Mouse (Mus musculus) cerebellum, postnatal 25 days (tissue): Measurements from ENCODE around the gene Med1.
A peak's percentile ranks its signal among the peaks of the same experiment; 100 is the strongest.
"Not testable (repeated sequence)": the region's sequence is repeated elsewhere in the genome, so short reads cannot be mapped to it uniquely, and the experiment has no call there.

Source experiments
- DNase-seq, 2 experiments: peaks; one replicate each; pipeline ENCODE4 v3.0.0; 2021; ENCODE audit warnings: mixed read lengths in 2 of 2

The Med1 gene

DNA sequence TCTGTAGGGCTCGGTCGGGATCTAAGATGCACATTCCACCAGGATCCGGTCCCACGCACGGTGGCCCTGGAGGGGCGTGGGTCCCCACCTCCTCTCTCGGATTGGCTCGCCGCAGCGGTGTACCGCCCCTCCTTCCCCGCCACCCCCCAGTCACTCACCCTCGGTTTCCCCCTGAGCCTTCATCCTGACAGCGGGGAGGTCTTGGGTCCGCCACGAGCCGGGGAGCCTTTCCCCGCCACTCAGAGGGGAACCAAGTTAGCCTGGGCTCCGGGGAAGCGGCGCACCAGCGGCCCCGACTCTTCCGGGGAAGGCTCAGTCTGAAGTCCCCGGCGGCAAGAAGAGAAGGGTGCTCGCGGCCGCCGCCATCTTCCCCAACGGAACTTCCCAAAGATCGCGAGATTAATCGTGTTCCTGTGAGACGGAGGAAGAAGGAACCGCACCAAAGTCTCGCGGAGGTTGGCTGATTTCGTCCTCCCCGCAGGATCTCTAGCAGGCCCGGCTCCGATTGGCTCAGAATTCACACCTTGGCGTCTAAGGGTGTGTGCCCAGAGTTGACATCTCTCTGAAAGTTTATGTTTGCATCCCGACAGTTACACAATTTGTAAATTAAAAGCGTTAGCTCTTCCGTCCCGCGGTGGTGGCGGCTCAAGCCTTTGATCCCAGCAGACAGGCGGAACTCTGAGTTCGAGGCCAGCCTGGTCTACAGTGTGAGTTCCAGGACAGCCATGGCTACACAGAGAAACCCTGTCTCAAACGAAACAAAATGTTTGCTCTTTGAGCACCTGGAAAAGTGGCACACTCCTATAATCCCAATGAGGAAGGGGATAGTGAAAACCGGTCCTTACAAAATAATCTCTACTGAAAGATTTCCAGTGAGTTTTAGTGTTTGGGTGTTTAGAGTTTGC lies at the start of gene Med1:
Gene Med1, minus strand, starts transcription at position 393 of the 905 bp plus-strand sequence.
- DNase-seq: peak; percentile 86 to 91

DNA sequence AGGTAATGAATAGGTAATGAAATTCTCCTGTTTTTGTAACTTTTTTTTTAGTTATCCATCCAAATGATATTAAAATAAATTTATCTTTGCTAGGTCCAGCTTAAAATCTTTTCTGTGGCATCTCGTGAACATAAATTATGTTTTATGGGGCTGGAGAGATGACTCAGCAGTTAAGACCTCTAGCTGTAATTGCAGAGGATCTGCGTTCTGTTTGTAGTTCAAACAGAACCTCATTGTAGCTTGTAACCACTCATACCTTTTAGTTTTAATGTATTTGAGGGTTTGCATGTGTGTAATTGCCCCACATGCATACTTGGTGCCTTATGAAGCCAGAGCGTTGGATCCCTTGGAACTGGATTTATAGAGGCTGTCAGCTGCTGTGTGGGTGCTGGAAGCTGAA lies 45.9 kb upstream of the Med1 start:
- DNase-seq: no peak

DNA sequence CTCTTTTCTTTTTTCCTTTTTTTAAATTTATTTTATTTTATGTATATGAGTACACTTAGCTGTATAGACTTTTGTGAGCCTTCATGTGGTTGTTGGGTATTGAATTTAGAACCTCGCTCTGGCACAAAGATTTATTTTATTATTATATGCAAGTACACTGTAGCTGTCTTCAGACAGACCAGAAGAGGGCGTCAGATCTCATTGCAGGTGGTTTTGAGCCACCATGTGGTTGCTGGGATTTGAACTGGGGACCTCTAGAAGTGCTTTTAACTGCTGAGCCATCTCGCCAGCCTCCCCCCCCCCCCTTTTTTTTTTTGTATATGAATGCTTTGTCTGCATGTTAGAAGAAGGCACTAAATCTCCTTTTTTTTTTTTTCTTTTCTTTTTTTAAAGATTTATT lies 45.3 kb upstream of the Med1 start:
- no peak for DNase-seq

DNA sequence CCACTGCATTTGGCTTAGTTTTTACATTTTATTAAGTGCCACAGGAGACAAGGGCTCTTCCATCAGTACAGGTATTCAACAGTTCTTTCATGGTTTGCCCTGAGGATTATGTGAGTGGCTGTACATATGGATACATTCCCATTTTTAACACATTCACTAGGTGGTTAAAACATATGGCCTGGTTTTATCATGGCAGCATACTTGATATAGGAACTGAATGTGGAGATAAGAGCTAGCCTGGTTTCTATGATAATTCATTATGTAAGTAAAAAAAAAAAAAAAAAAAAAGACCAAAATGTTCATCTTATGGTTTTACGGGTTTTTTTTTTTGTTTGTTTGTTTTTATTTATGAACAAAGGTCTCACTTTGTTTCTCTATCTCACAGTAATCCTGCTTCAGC lies 33.3 kb upstream of the Med1 start:
- DNase-seq: no peak

DNA sequence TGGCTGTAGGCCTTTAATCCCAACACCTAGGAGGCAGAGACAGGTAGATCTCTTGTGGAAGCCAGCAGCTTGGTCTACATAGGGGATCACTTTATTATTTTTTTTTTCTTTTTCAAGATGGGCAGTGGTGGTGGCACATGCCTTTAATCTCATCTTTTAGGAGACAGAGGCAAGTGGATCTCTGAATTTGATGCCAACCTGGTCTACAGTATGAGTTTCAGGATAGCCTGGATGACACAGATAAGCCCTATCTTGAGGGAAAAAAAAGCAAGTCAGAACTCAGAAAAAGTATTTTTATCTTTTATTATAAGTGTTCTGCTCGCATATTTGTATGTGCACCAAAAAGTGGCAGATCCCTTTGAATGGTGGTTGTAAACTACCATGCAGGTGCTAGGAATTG lies 20.2 kb upstream of the Med1 start:
- DNase-seq: no peak

DNA sequence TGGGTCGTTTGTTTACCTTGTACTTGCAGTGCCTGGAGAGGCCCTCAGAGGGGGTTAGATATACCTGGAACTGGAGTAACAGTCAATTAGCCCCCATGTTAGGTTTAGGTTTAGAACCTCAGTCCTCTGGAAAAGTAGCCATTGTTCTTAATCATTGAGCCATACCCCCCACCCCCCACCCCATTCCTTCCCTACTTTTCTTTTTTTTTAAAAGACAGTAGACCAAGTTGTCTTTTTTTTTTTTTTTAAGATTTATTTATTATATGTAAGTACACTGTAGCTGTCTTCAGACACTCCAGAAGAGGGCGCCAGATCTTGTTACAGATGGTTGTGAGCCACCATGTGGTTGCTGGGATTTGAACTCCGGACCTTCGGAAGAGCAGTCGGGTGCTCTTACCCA lies 16.6 kb upstream of the Med1 start:
- not testable (repeated sequence) for DNase-seq

DNA sequence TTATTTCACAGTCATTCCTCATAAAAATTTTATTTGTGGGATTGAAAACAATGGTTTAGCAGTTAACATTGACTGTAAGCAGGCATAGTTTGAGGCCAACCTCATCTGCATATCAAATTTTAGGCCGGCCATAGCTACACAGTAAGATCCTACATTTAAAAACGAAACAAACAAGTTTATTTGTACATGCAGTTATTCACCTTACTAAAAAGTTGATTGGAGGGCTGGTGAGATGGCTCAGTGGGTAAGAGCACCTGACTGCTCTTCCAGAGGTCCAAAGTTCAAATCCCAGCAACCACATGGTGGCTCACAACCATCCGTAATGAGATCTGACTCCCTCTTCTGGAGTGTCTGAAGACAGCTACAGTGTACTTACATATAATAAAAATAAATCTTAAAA lies 13.2 kb upstream of the Med1 start:
- DNase-seq: not testable (repeated sequence)

DNA sequence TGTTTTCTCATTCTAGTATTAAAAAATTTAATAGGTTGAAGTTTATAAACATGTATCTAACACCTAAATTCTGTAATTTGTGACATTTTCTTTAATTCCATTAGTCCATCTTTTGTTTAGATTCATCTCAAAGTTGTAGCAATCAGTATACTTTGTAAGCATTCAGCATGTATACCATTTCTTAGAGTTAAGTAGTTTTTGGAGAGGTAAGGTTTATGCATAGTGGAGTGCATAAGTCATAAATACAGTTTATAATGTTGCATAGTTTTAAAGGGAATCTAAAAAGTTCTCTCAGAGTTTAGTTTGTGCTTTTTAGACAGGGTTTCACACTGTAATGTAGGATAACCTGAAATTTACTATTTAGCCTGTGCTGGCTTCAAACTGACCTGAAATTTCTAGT lies 12.4 kb upstream of the Med1 start:
- no peak for DNase-seq

DNA sequence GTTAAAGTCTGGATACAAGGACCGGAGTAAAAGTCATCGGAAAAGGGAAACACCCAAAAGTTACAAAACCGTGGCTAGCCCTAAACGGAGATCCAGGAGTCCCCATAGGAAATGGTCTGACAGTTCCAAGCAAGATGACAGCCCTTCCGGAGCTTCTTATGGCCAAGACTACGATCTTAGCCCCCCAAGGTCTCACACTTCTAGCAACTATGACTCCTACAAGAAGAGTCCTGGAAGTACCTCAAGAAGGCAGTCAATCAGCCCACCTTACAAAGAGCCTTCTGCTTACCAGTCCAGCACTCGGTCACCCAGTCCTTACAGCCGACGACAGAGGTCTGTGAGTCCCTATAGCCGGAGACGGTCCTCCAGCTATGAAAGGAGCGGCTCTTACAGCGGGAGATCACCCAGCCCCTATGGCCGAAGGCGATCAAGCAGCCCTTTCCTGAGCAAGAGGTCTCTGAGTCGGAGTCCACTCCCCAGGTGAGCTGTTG lies 10.9 kb upstream of the Med1 start:
- DNase-seq: peak; percentile 23 to 31

DNA sequence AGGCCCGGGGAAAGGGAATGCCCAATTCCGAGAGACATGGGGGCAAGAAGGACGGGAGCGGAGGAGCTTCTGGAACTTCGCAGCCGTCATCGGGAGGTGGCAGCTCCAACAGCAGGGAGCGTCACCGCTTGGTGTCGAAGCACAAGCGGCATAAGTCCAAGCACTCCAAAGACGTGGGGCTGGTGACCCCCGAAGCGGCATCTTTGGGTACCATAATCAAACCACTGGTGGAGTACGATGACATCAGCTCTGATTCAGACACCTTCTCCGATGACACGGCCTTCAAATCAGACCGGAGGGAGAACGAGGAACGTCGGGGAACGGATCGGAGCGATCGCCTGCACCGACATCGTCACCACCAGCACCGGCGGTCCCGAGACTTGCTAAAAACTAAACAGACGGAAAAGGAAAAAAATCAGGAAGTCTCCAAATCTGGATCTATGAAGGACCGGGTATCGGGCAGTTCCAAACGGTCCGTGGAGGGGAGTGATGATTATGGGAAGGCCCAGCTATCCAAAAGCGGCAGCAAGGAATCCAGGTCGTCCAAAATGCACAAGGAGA lies 10.3 kb upstream of the Med1 start:
- peak in 1 of 2 experiments; percentile 65 for DNase-seq

DNA sequence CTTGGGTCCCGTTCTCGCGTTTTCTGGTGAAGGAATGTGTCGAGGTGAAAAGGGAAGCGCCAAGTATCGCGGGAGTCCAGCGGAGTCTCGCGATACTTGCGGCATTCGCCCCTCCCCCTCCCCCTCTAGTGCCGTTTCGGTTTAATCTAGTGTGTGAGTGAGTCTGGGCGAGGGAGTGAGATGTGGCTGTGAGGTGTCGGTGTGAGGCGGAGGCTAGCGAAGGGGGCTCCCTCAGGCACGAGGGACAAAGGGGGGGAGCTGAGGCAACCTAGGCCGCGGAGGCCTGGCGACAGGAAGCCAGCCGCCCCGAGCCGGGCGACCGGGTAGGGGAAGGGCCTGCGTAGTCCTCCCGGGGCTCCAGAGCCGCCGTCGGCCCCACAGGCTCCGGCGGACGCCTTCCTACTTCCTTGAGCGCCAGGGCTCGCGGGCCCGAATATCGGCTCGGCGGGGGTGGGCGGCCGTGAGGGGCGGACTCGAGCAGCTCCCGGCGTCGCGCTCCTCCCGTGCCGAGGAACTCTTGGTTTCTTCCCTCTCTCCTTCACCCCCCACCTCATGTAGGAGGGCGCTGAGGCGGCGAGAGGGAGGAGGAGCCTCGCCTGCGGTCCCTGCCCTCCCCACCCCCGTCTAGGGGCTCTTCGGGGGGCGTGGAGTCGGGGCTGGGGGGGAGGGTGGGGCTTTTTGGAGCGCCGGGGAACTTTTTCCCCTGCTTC lies 9.7 kb upstream of the Med1 start, which contains the start of gene Cdk12:
Gene Cdk12, plus strand, starts transcription at position 419 of the 710 bp plus-strand sequence.
- peak; percentile 98 to 99 for DNase-seq

DNA sequence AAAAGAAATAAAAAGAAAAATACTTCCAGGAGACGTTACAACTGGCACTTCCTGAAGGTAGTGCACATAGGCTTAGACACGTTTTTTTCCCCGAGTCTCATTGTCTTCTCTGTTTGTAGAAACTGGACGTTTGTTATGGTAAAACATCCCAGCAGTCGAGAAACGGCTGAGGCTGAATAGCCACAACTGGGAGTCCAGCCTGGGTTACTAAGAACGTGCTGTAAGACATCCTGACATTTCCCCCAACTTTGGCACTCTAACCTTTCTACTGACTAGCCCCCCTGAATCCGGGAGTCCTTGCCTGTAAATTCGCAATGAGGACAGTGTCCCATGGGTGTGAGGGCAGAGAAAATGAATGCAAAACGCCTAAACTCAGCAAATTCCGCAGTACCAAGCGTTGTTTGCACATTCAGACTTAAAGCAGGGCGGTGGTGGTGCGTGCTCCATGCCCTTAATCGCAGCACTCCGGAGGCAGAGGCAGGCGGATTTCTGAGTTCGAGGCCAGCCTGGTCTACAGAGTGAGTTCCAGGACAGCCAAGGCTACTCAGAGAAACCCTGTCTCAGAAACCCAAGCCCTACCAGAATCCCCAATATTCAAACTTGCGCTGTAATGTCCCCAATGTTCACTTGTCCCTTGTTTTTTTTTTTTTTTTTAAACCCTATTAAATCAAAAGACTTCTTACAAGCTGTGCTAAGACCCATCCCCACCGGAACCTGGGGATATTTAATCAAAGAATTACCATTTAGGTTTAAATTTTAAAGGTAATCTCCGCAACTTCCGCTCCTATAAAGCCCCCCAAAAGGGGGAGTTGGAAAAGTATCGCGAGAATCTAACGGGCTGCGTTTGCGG lies 8.9 kb upstream of the Med1 start:
- peak; percentile 42 to 56 for DNase-seq

DNA sequence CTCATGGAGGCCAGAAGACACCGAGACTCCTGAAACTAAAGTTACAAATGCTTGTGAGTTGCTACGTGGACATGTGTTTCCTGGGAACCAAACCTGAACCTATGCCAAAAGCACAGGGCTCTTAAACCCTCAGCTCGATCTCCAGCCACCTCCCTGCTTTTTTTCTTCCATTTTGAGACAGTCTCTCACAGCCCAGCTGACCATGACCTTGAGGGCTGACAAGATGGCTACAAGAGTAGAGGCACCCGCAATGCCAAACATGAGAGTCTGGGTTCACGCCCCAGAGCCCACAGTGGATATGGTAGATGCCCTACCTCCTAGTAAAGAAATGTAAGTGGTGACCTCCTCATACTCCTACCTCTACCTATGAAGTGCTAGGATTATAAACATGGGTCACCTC lies 2.3 kb downstream of the Med1 start:
- DNase-seq: no peak

DNA sequence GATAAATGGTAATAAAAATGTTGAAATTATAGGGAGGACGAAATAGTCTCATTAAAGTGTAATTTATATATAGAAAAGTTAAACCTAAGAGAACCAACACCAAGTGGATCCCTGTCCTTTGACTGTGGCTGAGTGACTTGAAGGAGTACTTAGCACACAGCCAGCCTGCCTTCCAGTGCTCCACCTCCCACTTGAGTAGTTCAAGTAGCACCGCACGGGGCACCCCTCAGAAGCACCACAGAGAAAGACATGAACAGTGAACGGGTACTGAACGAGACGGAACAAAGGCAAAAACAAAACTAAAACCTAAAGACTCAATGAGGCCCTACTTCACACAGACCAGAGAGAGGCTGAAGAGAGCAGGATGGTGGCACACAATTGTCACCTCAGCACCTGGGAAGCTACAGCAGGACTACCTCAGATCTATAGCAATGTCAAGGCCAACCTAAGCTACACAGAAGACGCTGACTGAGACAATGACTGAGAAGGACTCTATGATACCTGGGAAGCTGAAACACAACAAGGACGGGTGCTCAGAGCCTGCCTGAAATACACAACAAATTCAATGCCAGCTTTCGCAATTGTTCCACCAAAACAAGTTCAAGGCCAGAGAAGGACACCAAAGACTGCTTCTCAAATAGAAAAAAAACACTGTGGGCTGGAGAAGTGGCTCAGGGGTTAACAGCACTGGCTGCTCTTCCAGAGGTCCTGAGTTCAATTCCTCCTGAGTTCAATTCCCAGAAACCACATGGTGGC lies 5.3 kb downstream of the Med1 start:
- DNase-seq: no peak

DNA sequence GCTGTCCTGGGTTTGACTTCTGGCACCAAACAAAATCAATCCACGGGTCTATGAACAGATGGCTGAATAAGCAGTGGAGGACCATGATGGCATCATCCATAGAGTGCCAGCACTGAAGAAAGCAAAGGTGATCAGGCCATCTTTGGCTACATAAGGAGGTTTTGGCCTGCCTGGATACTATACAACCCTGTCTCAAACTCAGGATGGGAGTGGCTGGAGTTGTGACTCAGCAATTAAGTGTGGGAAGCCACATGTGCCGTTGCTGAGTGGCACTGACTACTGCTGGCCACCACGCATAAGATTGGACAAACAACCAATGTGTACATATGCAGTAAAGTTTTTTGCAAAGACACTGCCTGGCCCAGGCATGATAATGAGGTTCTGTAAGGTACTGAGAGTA lies 10.9 kb downstream of the Med1 start:
- not testable (repeated sequence) for DNase-seq

DNA sequence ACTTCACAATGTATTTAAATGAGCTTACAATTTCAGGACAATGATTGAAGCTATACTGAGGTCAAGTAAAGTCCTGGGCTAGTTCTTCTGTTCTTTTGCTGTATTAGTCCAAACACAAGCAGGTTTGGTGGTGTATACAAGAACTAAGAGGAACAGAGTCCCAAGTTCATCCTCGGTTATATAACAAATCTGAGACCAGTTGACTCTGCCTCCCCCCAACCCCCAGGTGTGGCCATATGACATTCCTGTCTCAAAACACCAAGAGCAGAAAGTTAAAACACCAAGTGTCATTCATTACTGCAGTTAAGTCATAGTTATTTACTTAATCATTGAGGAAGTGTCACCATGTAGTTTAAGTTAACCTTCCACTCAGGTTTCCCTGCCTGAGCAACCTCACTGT lies 24.7 kb downstream of the Med1 start:
- no peak for DNase-seq

DNA sequence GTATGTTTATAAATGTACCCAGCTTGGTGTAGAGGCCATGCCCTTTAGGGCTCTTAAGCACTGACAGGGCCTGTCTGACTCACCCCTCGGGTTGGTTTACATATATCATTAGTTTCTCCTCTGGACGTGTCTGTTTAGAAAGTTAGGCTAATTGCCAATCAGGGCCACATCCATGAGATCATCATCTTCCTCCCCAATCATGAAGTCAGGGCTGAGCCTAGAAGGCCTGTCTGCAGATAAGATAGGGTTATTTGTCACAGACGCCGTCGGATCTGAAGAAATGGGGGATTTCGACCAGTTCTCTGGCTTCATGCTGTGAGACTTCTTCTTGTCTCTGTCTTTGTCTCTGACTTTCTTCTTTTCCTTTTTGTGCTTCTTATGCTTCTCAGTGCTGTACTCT lies 38.0 kb downstream of the Med1 start:
- DNase-seq: no peak

DNA sequence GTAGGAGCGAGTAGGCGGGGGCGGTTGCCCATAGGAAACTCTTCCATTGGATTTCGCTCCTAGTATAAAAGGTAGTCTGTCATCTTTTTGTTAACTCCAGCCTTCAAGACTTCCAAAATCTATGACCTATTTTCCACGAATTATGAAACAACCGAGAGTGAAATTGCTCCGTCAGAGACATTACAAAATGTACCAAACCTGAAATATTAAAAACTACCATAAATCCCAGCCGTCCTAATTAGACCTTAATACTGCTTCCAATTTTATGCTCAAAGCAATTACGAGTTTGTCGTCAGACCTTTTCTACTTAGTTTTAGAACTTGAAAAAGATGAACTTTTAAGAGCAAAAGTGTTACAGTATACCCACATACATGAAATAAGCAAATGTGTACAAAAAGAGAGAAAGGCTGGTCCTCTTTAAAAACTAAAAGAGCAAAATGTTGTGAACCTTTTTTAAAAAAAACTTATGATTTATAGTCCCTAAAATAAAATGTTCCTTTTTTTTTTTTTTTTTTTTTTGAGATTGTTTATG lies 42.4 kb downstream of the Med1 start:
- DNase-seq: no peak

DNA sequence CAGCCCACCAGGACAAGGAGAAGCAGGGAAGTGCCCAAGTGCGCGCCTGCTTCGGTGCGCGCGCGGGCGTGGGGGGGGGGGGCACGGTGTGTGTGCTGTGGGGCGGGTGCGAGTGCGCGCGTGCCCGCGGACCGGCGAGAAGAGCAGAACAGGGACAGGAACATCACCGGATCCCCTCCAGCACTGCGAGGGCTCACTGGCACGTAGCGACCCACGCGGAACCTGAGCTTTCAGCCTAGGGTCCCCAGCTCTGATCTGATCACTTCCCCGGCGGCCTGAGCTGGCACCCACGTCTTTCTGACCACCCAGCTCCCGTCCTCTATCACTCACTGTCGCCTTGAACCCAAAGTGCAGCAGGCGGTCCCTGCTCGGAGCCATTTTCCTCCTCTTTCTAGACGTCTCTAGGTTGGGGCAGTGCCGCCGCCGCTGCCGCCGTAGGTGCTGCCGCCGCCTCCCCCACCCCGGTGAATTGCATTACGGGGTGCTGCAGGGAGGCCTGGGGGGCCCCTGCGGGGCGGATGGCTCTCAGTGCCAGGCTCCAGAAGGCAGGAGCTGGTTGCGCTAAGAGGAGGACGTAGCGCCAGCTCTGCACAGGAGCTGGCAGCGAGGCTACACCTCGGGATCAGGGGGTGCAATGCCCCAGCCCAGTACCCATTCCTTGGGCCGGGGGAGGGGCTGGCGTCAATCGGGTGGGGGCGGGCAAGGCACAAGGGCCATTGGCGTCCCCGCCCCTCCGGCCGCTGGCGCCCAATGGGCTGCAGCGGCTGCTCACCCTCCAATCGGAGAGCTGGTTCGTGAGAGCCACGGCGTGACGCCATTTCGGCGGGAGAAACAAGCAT lies 43.1 kb downstream of the Med1 start, which contains the start of gene Fbxl20:
Gene Fbxl20, minus strand, starts transcription at position 618 of the 839 bp plus-strand sequence.
- peak; percentile 91 to 96 for DNase-seq

DNA sequence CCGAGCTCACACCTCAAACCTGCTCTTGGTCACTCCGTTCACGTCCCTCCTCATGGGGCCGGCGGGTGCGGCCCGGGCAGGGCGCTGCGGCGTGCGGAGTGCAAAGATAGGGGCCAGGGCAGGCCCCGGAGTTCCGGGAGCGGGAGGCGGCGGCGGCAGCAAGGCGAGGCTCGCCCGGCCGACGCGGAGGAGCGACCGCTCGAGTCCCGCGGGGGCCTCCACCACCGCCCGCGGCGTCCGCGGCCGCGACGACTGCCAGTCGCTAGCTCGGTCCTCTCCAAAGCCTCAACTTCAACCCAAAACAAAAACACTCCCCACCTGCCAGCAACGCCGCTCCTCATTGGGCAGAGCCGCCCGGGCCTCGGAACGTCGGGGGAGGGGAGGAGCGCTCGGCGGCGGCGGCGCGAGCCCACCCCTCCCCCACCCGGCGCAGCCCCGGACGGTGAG lies 43.8 kb downstream of the Med1 start:
- DNase-seq: peak; percentile 98
